Mouse (Mus musculus) liver, embryonic 16.5 days (tissue): ENCODE results near the gene Cel. TPM values are rescaled to one million over a fixed set of nuclear protein-coding genes. Genes with fewer than 3 reads are reported as not detected.

ENCODE experiments used
- ATAC-seq: fragments of 200-750 bp; cut with Nextera tagmentation; 2 replicates; pipeline ENCODE4 v1.8.0; 2017; ENCODE audit warnings: low read depth, mild to moderate bottlenecking, moderate number of reproducible peaks, moderate library complexity
- H3K27ac ChIP-seq: fragments of 300-500 bp; sonication (generic); 2 replicates; pipeline ENCODE4 v1.5.1; 2014; ENCODE audit warnings: mild to moderate bottlenecking, low read length
- H3K27me3 ChIP-seq: fragments of 300-500 bp; sonication (generic); 2 replicates; pipeline ENCODE4 v1.6.1; 2014; ENCODE audit warnings: low read depth, low read length, mixed read lengths; ENCODE audit not compliant: control insufficient read depth, insufficient read depth
- H3K36me3 ChIP-seq: fragments of 300-500 bp; sonication (generic); 2 replicates; pipeline ENCODE4 v1.6.1; 2014; ENCODE audit warnings: mild to moderate bottlenecking; ENCODE audit not compliant: control insufficient read depth, insufficient read depth
- H3K4me1 ChIP-seq: fragments of 300-500 bp; sonication (generic); 2 replicates; pipeline ENCODE4 v1.6.1; 2014; ENCODE audit warnings: low read depth, low read length, mixed read lengths; ENCODE audit not compliant: control insufficient read depth
- H3K4me2 ChIP-seq: fragments of 300-500 bp; sonication (generic); 2 replicates; pipeline ENCODE4 v1.6.1; 2014; ENCODE audit warnings: low read depth, low read length, mixed read lengths
- H3K4me3 ChIP-seq: fragments of 300-500 bp; sonication (generic); 2 replicates; pipeline ENCODE4 v1.5.1; 2014; ENCODE audit warnings: low read depth, mild to moderate bottlenecking, low read length
- H3K9ac ChIP-seq: fragments of 300-500 bp; sonication (generic); 2 replicates; pipeline ENCODE4 v1.6.1; 2014; ENCODE audit warnings: low read depth, low read length
- H3K9me3 ChIP-seq: fragments of 300-500 bp; sonication (generic); replicated peaks from 2 replicates; pipeline ENCODE4 v1.6.1; 2016; ENCODE audit warnings: low read length; ENCODE audit not compliant: control insufficient read depth
- WGBS: fragments of 180-500 bp; shearing (Covaris S2); extraction: QIAGEN DNeasy Blood & Tissue Kit; methylation state at CpG from one replicate; pipeline ENCODE4 v1.1.7; 2014; ENCODE audit not compliant: insufficient replicate concordance; 5-methylcytosine and 5-hydroxymethylcytosine counted together
- polyA plus RNA-seq: library from polyadenylated mRNA; unstranded; fragments of >200 nt; fragmentation: Nextera tagmentation; extraction: Ambion mirVana; gene quantifications from 2 replicates; pipeline ENCODE4 v1.2.1, GENCODE M21; 2015

The Cel gene
- polyA plus RNA-seq, 1 experiment from 2014 or later = 9.7 TPM

DNA sequence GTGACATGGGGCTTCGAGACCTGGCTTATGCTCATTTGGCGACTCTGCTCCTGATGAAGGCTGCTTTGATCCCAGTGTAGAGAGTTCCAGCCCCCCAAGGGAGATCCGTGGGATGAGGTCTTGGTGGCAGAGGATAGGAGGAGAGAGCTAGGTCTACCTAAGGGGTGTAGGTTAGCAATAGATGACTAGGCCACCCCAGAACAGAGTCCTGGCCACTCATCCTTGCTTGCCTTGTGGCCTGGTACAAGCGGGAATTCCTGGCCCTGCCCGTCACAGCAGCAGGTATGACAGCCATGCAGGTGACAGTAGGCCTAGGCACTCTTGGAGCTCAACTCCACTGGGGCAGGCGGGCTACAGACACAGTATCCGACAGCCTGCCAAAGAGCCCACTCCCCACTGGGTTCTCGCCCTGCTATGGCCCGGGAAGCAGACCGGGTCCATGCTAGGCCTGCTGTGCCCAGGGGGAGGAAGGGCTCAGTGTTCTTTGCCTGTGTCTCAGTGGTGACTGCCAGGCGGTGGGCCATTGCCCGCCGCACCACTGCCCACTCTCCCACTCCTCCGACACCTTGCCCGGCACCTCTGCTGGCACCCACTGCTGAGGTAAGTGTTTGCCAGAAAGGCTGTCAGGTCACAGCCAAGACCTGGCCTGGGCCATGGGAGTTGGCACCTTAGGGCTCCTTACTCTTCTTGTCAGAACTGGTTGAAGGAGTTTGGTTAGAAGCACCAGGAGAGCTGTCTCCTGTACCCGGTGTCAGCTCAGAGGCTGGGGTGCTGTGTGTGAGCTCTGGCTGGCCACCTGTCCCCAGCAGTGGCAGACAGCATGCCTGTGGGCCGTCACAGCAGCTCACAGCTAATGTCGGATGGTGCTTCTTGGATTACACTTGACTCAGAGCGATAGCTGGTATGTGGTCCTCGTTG is 35.5 kb downstream of the Cel start:
- no peak overlapping the region for H3K9ac ChIP-seq
- ATAC-seq = no peak
- peaks cover 3% of the 10 kb centered on the region for H3K4me1 ChIP-seq
- no peaks in the 10 kb centered on the region for H3K27me3 ChIP-seq
- no peaks in the 10 kb centered on the region for H3K36me3 ChIP-seq
- 78% methylated on average over 20 of the region's 20 CpGs for WGBS
- no peaks in the 10 kb centered on the region for H3K9me3 ChIP-seq
- H3K4me2 ChIP-seq = no peak overlapping the region
- H3K27ac ChIP-seq = no peak overlapping the region
- H3K4me3 ChIP-seq = no peak overlapping the region

DNA sequence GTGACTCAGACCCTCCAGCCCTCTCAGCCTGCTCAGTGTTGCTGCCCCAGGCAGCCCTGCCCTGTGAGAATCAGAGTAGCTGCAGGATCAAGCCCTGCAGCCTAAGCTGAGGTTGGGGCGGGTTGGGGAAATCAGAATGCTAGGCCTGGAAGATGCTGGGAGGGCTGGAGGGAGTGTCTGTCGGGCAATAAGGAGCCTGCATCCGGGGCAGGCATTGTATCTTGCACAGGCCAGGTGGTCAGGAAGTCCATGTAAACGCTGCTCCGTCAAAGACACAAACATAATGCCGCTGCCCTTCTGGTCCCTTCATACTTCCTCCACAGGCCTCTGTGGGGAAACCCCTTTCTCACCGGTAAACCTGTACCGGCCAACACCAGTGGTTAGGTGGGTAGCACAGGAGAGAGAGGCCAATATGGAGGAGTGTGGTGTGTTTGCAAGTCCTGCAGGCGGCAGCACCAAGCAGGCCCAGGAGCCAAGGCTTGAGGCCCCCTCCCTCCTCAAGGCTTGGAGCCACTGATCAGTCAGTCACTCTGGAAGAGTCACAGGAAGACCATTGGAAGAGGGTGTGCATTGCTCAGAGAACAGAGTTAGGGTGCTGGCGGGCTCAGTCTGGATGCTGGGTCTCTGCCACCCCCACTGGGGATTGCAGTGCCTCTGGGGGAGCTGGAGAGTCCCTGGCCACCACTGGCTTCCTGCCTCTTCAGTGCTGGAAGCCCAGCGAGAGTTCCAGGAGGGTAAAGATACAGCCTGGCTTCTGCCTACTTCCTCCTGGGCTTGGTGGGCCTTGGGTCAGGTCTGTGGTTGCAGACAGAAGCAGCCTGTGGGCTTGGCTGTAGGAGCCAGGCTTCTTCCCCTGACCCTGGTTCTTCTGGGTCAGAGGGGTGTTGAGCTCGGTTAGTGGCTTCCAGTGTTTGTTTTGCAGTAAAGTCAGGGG is 37.0 kb downstream of the Cel start:
- H3K4me2 ChIP-seq = no peak overlapping the region
- H3K36me3 ChIP-seq = no peaks in the 10 kb centered on the region
- no peak for ATAC-seq
- no peak overlapping the region for H3K27ac ChIP-seq
- H3K9ac ChIP-seq = no peak overlapping the region
- no peak overlapping the region for H3K4me3 ChIP-seq
- 18% methylated on average over 12 of the region's 12 CpGs for WGBS
- peaks cover 3% of the 10 kb centered on the region for H3K4me1 ChIP-seq
- H3K27me3 ChIP-seq = no peaks in the 10 kb centered on the region
- no peaks in the 10 kb centered on the region for H3K9me3 ChIP-seq

DNA sequence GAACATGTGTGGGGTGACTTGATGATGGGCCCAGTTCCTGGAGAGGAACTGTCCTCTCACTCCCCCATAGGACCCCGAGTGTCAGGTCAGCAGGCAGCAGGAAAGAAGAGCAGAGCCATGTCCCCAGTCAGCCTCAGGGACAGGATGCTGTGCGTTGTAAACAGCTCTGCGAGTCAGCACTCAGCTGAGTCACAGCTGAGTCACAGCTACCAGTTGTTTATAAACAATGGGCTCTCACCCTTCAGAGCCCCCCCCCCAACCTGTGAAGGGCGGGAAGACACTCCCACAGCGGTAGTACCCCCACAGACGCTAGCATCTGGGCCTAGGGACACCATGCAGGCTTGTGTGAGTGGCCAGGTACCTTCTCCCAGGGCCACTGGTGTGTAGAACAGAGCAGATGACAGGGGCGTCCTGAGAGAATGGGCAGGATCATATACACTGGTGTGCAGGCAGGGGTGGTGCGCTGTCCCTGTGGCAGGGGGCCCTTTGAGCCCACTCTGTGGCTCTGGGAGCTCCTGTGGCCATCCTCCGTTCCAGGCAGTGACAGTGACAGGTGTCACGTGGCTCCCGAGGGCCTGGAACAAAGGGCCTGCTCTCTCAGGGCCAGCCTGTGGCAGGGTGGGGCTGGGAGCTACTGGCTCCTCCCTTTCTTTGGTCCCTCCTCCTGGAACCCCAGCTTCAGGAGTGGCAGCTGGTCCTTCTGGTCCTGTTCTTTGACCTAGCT is 37.8 kb downstream of the Cel start:
- no peak overlapping the region for H3K4me2 ChIP-seq
- H3K36me3 ChIP-seq = no peaks in the 10 kb centered on the region
- 24% methylated on average over 11 of the region's 11 CpGs for WGBS
- no peak overlapping the region for H3K9ac ChIP-seq
- ATAC-seq = peak; percentile 59
- H3K4me3 ChIP-seq = no peak overlapping the region
- no peaks in the 10 kb centered on the region for H3K9me3 ChIP-seq
- peaks cover 3% of the 10 kb centered on the region for H3K4me1 ChIP-seq
- no peaks in the 10 kb centered on the region for H3K27me3 ChIP-seq
- no peak overlapping the region for H3K27ac ChIP-seq

GRCm38 (mm10) chr2:28524406-28524805 is 38.8 kb downstream of the Cel start:
- WGBS = 62% methylated on average over 10 of the region's 10 CpGs
- no peaks in the 10 kb centered on the region for H3K27me3 ChIP-seq
- H3K27ac ChIP-seq = no peak overlapping the region
- H3K4me3 ChIP-seq = no peak overlapping the region
- H3K4me1 ChIP-seq = peaks cover 3% of the 10 kb centered on the region
- no peaks in the 10 kb centered on the region for H3K9me3 ChIP-seq
- no peak overlapping the region for H3K4me2 ChIP-seq
- no peaks in the 10 kb centered on the region for H3K36me3 ChIP-seq
- no peak for ATAC-seq
- H3K9ac ChIP-seq = no peak overlapping the region

- no peak overlapping the region for H3K27ac ChIP-seq
- no peak overlapping the region for H3K4me2 ChIP-seq
- no peaks in the 10 kb centered on the region for H3K36me3 ChIP-seq
- 31% methylated on average over 5 of the region's 5 CpGs for WGBS
- no peaks in the 10 kb centered on the region for H3K9me3 ChIP-seq
- no peak overlapping the region for H3K4me3 ChIP-seq
- H3K9ac ChIP-seq = no peak overlapping the region
- H3K4me1 ChIP-seq = peaks cover 3% of the 10 kb centered on the region
- ATAC-seq = peak; percentile 30; the same call in 1 of the 2 replicates
- H3K27me3 ChIP-seq = no peaks in the 10 kb centered on the region
Observed at GRCm38 (mm10) chr2:28523643-28524117, 39.5 kb downstream of the Cel start.

DNA sequence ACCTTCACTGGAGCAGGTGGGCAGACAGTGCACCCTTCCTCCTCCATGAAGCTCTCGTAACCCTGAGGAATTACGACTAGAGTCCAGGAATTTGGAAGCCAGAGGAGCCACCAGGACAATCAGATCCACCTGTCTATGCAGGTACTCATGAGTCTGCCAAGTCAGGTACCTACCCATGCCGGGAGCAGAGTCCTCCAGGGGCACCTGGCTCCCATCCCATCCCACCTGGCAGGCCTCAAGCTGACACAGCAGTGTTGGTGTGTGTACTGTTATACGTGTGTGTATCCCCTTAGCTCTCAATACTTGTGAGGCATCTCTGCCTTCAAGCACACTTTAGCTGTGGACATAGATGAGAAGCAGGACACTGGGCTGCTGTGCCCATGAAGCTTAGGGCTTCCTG is 41.0 kb downstream of the Cel start:
- no peaks in the 10 kb centered on the region for H3K27me3 ChIP-seq

GRCm38 (mm10) chr2:28521571-28522151 is 41.5 kb downstream of the Cel start:
- H3K4me2 ChIP-seq = no peak overlapping the region
- H3K36me3 ChIP-seq = no peaks in the 10 kb centered on the region
- H3K27me3 ChIP-seq = no peaks in the 10 kb centered on the region
- H3K9me3 ChIP-seq = no peaks in the 10 kb centered on the region
- no peak overlapping the region for H3K27ac ChIP-seq
- no peak overlapping the region for H3K4me3 ChIP-seq
- WGBS = 62% methylated on average over 6 of the region's 6 CpGs
- no peak for ATAC-seq
- no peak overlapping the region for H3K9ac ChIP-seq
- peaks cover 3% of the 10 kb centered on the region for H3K4me1 ChIP-seq

More for the DNA sequence above, 41.0 kb downstream of the Cel start:
- 56% methylated on average over 4 of the region's 4 CpGs for WGBS
- Histone ChIP-seq H3K4me1 (peaks cover 3% of the 10 kb centered on the region), H3K36me3 (no peaks in the 10 kb centered on the region), H3K4me2 (no peak overlapping the region), H3K9me3 (no peaks in the 10 kb centered on the region), H3K4me3 (no peak overlapping the region), H3K27ac (no peak overlapping the region), H3K9ac (no peak overlapping the region)
- no peak for ATAC-seq

GRCm38 (mm10) chr2:28520581-28520980 is 42.6 kb downstream of the Cel start:
- Histone ChIP-seq H3K4me3 (no peak overlapping the region), H3K27ac (no peak overlapping the region), H3K4me1 (no peaks in the 10 kb centered on the region; the same call in 1 of the 2 replicates), H3K9ac (no peak overlapping the region), H3K4me2 (no peak overlapping the region), H3K27me3 (no peaks in the 10 kb centered on the region), H3K9me3 (no peaks in the 10 kb centered on the region), H3K36me3 (no peaks in the 10 kb centered on the region)
- no peak for ATAC-seq
- WGBS = 49% methylated on average over 5 of the region's 5 CpGs
